Mouse (Mus musculus) brown adipose tissue, adult 24 weeks (tissue): ENCODE data around the gene Prkce. TPM values are rescaled to one million over a fixed set of nuclear protein-coding genes. Genes with fewer than 3 reads are reported as not detected.

Experiments used
- H3K27ac ChIP-seq: fragments of 200-500 bp; replicated peaks from 2 replicates; pipeline ENCODE4 v1.5.1; 2012; ENCODE audit warnings: low read depth, mild to moderate bottlenecking, low read length
- H3K4me1 ChIP-seq: fragments of 200-500 bp; 2 replicates; pipeline ENCODE4 v1.6.1; 2012; ENCODE audit warnings: low read length, mixed read lengths; ENCODE audit not compliant: control insufficient read depth, insufficient read depth, insufficient read length
- H3K4me3 ChIP-seq: fragments of 200-500 bp; 2 replicates; pipeline ENCODE4 v1.5.1; 2012; ENCODE audit warnings: low read depth, mild to moderate bottlenecking, low read length, moderate library complexity; ENCODE audit not compliant: insufficient read depth
- polyA plus RNA-seq: library from polyadenylated mRNA; stranded (reverse); fragments of >200 nt; gene quantifications from 2 replicates; pipeline ENCODE4 v1.2.4, GENCODE M21; 2012; ENCODE audit not compliant: missing spikeins, insufficient read depth, insufficient read length

Gene Prkce
- polyA plus RNA-seq, 1 experiment, result 18.0 TPM

- H3K4me3 ChIP-seq, result no peak overlapping the region
- H3K27ac ChIP-seq, result no peak overlapping the region
- H3K4me1 ChIP-seq, result peaks cover 59% of the 10 kb centered on the region
Observed at GRCm38 (mm10) chr17:86276381-86276780, 108.8 kb downstream of the Prkce start.

GRCm38 (mm10) chr17:86277032-86277798 is 109.6 kb downstream of the Prkce start:
- Histone ChIP-seq H3K27ac (no peak overlapping the region), H3K4me3 (no peak overlapping the region), H3K4me1 (peaks cover 54% of the 10 kb centered on the region)

- H3K4me1 ChIP-seq, result peaks cover 52% of the 10 kb centered on the region
- no peak overlapping the region for H3K4me3 ChIP-seq
- 0 out of 2 replicates have a peak overlapping the region, but pooled peaks have one; percentile 15 for H3K27ac ChIP-seq
Observed at GRCm38 (mm10) chr17:86277999-86278526, 110.5 kb downstream of the Prkce start.

- Histone ChIP-seq H3K27ac (peak overlapping the region; percentile 52; the same call in 1 of the 2 replicates), H3K4me1 (peaks cover 46% of the 10 kb centered on the region), H3K4me3 (no peak overlapping the region)
Observed at GRCm38 (mm10) chr17:86279751-86280150, 112.2 kb downstream of the Prkce start.

DNA sequence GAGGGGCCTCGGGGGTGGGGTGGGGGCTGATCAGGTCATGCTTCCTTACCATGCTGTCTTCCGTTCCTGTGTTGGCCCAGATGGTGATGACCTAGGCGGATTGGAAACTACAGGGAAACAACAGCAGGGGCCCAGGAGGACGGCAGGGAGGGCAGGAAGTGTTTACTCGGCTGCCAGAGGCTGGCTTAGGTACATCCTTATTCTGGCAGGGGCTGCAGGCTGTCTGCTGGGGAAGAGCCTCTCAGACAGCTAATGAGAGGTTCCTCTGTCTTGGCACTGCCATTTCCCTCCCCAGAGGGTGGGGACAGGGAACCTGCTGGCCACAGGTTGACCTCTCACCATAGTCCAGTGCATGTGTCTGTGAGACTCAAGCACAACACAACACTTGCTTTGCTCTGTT is 116.2 kb downstream of the Prkce start:
- H3K4me1 ChIP-seq, result peaks cover 44% of the 10 kb centered on the region
- H3K27ac ChIP-seq, result no peak overlapping the region
- no peak overlapping the region for H3K4me3 ChIP-seq

DNA sequence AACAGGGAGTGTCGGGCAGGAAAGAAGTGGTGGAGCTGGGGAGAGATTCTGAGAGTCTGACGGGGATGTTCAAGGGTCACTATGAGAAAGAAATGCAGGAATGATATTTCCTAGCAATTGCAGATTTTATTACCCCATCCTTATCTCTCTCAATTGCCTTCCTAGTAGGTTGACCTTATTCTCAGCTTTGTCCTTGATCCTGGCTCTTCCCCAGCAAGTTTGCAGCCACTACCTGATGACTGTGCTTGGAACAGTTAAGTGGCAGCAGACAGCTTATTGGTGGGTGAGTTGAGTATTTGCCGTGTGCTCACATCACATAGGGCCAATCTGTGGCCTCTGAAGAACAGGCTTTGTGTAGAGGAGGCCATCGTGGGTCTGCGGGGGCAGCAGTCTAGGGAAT is 117.5 kb downstream of the Prkce start:
- Histone ChIP-seq H3K4me1 (peaks cover 34% of the 10 kb centered on the region), H3K4me3 (no peak overlapping the region), H3K27ac (no peak overlapping the region)

GRCm38 (mm10) chr17:86286747-86287271 is 119.2 kb downstream of the Prkce start:
- no peak overlapping the region for H3K4me3 ChIP-seq

GRCm38 (mm10) chr17:86292711-86293110 is 125.1 kb downstream of the Prkce start:
- Histone ChIP-seq H3K27ac (peak overlapping the region; percentile 44), H3K4me3 (peak overlapping the region; percentile 45; the same call in 1 of the 2 replicates), H3K4me1 (peaks cover 9% of the 10 kb centered on the region)

More at GRCm38 (mm10) chr17:86286747-86287271, 119.2 kb downstream of the Prkce start:
- Histone ChIP-seq H3K4me1 (peaks cover 24% of the 10 kb centered on the region), H3K27ac (peak overlapping the region; percentile 78)

DNA sequence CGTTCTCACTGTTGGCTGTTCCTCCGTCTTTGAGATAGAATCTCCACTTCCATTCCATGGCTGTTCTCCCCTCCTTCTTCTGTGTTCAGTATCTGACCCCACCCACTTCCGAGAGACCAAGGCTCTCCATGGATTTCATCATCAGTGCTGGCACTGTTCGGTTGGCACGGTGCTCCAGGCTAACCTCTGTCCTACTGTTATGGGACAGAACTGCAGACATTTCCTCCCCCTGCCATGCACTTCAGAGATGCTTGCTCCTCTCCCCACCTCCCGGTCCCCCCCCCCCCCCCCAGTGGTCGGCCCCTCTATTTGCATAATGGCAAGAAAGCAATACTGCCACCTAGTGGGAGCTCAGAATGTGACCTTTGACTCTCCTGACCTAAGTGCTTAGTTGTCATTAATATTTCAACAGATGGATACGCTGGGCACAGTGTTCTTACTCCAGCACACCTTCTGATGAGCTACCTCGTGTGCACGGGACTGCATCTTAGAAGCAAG is 125.7 kb downstream of the Prkce start:
- H3K4me1 ChIP-seq, result peaks cover 9% of the 10 kb centered on the region
- peak overlapping the region; percentile 44 for H3K27ac ChIP-seq
- peak overlapping the region; percentile 45 for H3K4me3 ChIP-seq

- peaks cover 19% of the 10 kb centered on the region for H3K4me1 ChIP-seq
- no peak overlapping the region for H3K4me3 ChIP-seq
- no peak overlapping the region for H3K27ac ChIP-seq
Observed at GRCm38 (mm10) chr17:86299576-86299975, 132.0 kb downstream of the Prkce start.

GRCm38 (mm10) chr17:86300774-86301595 is 133.4 kb downstream of the Prkce start:
- Histone ChIP-seq H3K4me1 (peaks cover 17% of the 10 kb centered on the region), H3K4me3 (peak overlapping the region; percentile 36)

GRCm38 (mm10) chr17:86302266-86302665 is 134.7 kb downstream of the Prkce start:
- H3K4me1 ChIP-seq, result peaks cover 17% of the 10 kb centered on the region
- H3K4me3 ChIP-seq, result no peak overlapping the region

More at GRCm38 (mm10) chr17:86300774-86301595, 133.4 kb downstream of the Prkce start:
- H3K27ac ChIP-seq, result no peak overlapping the region; the same call in 1 of the 2 replicates

GRCm38 (mm10) chr17:86302861-86303331 is 135.3 kb downstream of the Prkce start:
- Histone ChIP-seq H3K27ac (peak overlapping the region; percentile 44), H3K4me3 (no peak overlapping the region), H3K4me1 (peaks cover 17% of the 10 kb centered on the region)

More at GRCm38 (mm10) chr17:86302266-86302665, 134.7 kb downstream of the Prkce start:
- peak overlapping the region; percentile 14 for H3K27ac ChIP-seq

- H3K27ac ChIP-seq, result peak overlapping the region; percentile 44
- peaks cover 17% of the 10 kb centered on the region for H3K4me1 ChIP-seq
- H3K4me3 ChIP-seq, result no peak overlapping the region
Observed at GRCm38 (mm10) chr17:86303401-86304243, 136.0 kb downstream of the Prkce start.
